10 mouse cellular contexts compared by ENCODE assay signal in genomic region chr10:25362235-25362634, GRCm38 (mm10). TPM values are rescaled to one million over a fixed set of nuclear protein-coding genes. Genes with fewer than 3 reads are reported as not detected.
A peak's percentile ranks its signal among the peaks of the same experiment; 100 is the strongest.
DNase-seq lines count a peak whose midpoint lies in the region; ATAC-seq and TF ChIP-seq lines count a peak whose summit lies in the region.
"Had no signal": no experiment of that assay in that cellular context is flagged by ENCODE, and none has a peak within 500 bp of the region (broad histone marks: within the 10 kb centered on the region; RNA-seq: fewer than 3 reads in every experiment).

No protein-coding gene starts in this region.

- H3K36me3 ChIP-seq in forebrain, embryonic 12.5 days (replicated peaks), result no peaks in the 10 kb centered on the region
- no peaks in the 10 kb centered on the region for H3K36me3 ChIP-seq in forebrain, embryonic 10.5 days (replicated peaks)
- no peaks in the 10 kb centered on the region for H3K36me3 ChIP-seq in kidney, embryonic 15.5 days
- H3K36me3 ChIP-seq in liver, embryonic 12.5 days, result no peaks in the 10 kb centered on the region

- H3K4me3 ChIP-seq in forebrain, embryonic 12.5 days (replicated peaks), result no peak overlapping the region
- no peak overlapping the region for H3K4me3 ChIP-seq in forebrain, embryonic 10.5 days
- H3K4me3 ChIP-seq in kidney, embryonic 15.5 days (replicated peaks), result peak overlapping the region; percentile 83
- peak overlapping the region; percentile 32; the same call in 1 of the 2 replicates for H3K4me3 ChIP-seq in cortical plate, adult 2 months (ENCODE audit: insufficient read depth, low read length)
- no peak overlapping the region for H3K4me3 ChIP-seq in liver, embryonic 12.5 days

- no peak for DNase-seq in forebrain, embryonic 10.5 days (ENCODE audit: extremely low spot score, low spot score)
- no peak for DNase-seq in kidney, postnatal 4 days
- no peak for DNase-seq in ovary, postnatal 36 days (ENCODE audit: low spot score)
- DNase-seq: adrenal gland, postnatal 36 days had no signal

- H3K9me3 ChIP-seq in forebrain, embryonic 12.5 days, result no peaks in the 10 kb centered on the region
- no peaks in the 10 kb centered on the region for H3K9me3 ChIP-seq in forebrain, embryonic 10.5 days
- no peaks in the 10 kb centered on the region for H3K9me3 ChIP-seq in kidney, embryonic 15.5 days (replicated peaks)
- H3K9me3 ChIP-seq in liver, embryonic 12.5 days (replicated peaks), result no peaks in the 10 kb centered on the region

- no peak overlapping the region for H3K27ac ChIP-seq in forebrain, embryonic 12.5 days
- no peak overlapping the region for H3K27ac ChIP-seq in forebrain, embryonic 10.5 days
- no peak overlapping the region for H3K27ac ChIP-seq in kidney, embryonic 15.5 days
- H3K27ac ChIP-seq in cortical plate, adult 2 months (ENCODE audit: insufficient read depth, low read length), result no peak overlapping the region
- no peak overlapping the region for H3K27ac ChIP-seq in liver, embryonic 12.5 days

- TF ChIP-seq POLR2A in cortical plate, adult 2 months (IDR thresholded peaks at IDR 0.05; ENCODE audit: extremely low read depth, insufficient read depth, low read length), result no peak

- no peak overlapping the region for H3K9ac ChIP-seq in forebrain, embryonic 12.5 days
- H3K9ac ChIP-seq in kidney, embryonic 15.5 days, result no peak overlapping the region
- H3K9ac ChIP-seq in liver, embryonic 12.5 days, result no peak overlapping the region

- H3K4me2 ChIP-seq in forebrain, embryonic 12.5 days, result peak overlapping the region; percentile 88; the same call in 1 of the 2 replicates
- peak overlapping the region; percentile 80 for H3K4me2 ChIP-seq in kidney, embryonic 15.5 days
- peak overlapping the region; percentile 17; the same call in 1 of the 2 replicates for H3K4me2 ChIP-seq in liver, embryonic 12.5 days

- ATAC-seq in forebrain, embryonic 12.5 days (ENCODE audit: low FRiP score), result no peak
- no peak for ATAC-seq in kidney, embryonic 15.5 days (replicated peaks; ENCODE audit: low FRiP score)
- no peak for ATAC-seq in liver, embryonic 12.5 days
- ATAC-seq in megakaryocyte-erythroid progenitor cell, adult 5-6 weeks (replicated peaks; ENCODE audit: low FRiP score, low TSS enrichment, poor library complexity, severe bottlenecking), result no peak
- ATAC-seq: Patski had no signal

- no peaks in the 10 kb centered on the region for H3K27me3 ChIP-seq in forebrain, embryonic 12.5 days
- H3K27me3 ChIP-seq in forebrain, embryonic 10.5 days (ENCODE audit: poor library complexity, severe bottlenecking), result peaks cover 12% of the 10 kb centered on the region; the same call in 1 of the 2 replicates
- no peaks in the 10 kb centered on the region for H3K27me3 ChIP-seq in kidney, embryonic 15.5 days
- no peaks in the 10 kb centered on the region; the same call in 1 of the 2 replicates for H3K27me3 ChIP-seq in liver, embryonic 12.5 days (replicated peaks)
- H3K27me3 ChIP-seq: Patski had no signal

- TF ChIP-seq CTCF in cortical plate, adult 2 months (IDR thresholded peaks at IDR 0.05; ENCODE audit: extremely low read depth, insufficient read depth, low read length), result no peak

- peaks cover 15% of the 10 kb centered on the region for H3K4me1 ChIP-seq in forebrain, embryonic 12.5 days
- peaks cover 33% of the 10 kb centered on the region for H3K4me1 ChIP-seq in forebrain, embryonic 10.5 days
- H3K4me1 ChIP-seq in kidney, embryonic 15.5 days, result peaks cover 23% of the 10 kb centered on the region; the same call in 1 of the 2 replicates
- peaks cover 1% of the 10 kb centered on the region; the same call in 1 of the 2 replicates for H3K4me1 ChIP-seq in cortical plate, adult 2 months (ENCODE audit: control insufficient read depth, insufficient read depth, low read length)
- H3K4me1 ChIP-seq in liver, embryonic 12.5 days, result peaks cover 48% of the 10 kb centered on the region

- 79% methylated on average over 6 of the region's 6 CpGs for WGBS in forebrain, embryonic 12.5 days
- WGBS in forebrain, embryonic 10.5 days, result 80% methylated on average over 6 of the region's 6 CpGs
- WGBS in kidney, embryonic 15.5 days, result 51% methylated on average over 6 of the region's 6 CpGs
- WGBS in liver, embryonic 12.5 days (ENCODE audit: insufficient replicate concordance), result 54% methylated on average over 6 of the region's 6 CpGs

RNA-seq across cellular contexts. Expression of gene Epb41l2, which starts 2.6 kb away (rescaled TPM):
- 39.2 and 42.7 TPM in 2 replicates for polyA plus RNA-seq in forebrain, embryonic 12.5 days (2016; fragmentation: Nextera tagmentation; extraction: Ambion mirVana)
- 42.7 and 43.0 TPM in 2 replicates for polyA plus RNA-seq in forebrain, embryonic 10.5 days (2016; fragmentation: Nextera tagmentation; extraction: Ambion mirVana)
- 66.5 and 67.7 TPM in 2 replicates for polyA plus RNA-seq in kidney, embryonic 15.5 days (2015; fragmentation: Nextera tagmentation; extraction: Ambion mirVana)
- polyA plus RNA-seq in cortical plate, adult 2 months (2012; rRNA removed), result 117 and 121 TPM in 2 replicates
- 16.2 and 19.0 TPM in 2 replicates for polyA plus RNA-seq in liver, embryonic 12.5 days (2016; fragmentation: Nextera tagmentation; extraction: Ambion mirVana)
- 12.8 and 20.1 TPM in 2 replicates for total RNA-seq in megakaryocyte-erythroid progenitor cell, adult 5-6 weeks (2014; fragmentation: Nextera tagmentation)
- 15.8 and 16.0 TPM in 2 replicates for total RNA-seq in megakaryocyte-erythroid progenitor cell, adult 5-6 weeks (2017)

RNA-seq across cellular contexts. Expression of gene Akap7, which starts 54.6 kb away (rescaled TPM):
- polyA plus RNA-seq in forebrain, embryonic 12.5 days (2016; fragmentation: Nextera tagmentation; extraction: Ambion mirVana), result 16.1 and 20.7 TPM in 2 replicates
- polyA plus RNA-seq in forebrain, embryonic 10.5 days (2016; fragmentation: Nextera tagmentation; extraction: Ambion mirVana), result 15.1 and 16.4 TPM in 2 replicates
- polyA plus RNA-seq in kidney, embryonic 15.5 days (2015; fragmentation: Nextera tagmentation; extraction: Ambion mirVana), result 20.6 and 26.7 TPM in 2 replicates
- polyA plus RNA-seq in cortical plate, adult 2 months (2012; rRNA removed), result 64.9 and 70.5 TPM in 2 replicates
- polyA plus RNA-seq in liver, embryonic 12.5 days (2016; fragmentation: Nextera tagmentation; extraction: Ambion mirVana), result 23.2 and 25.7 TPM in 2 replicates
- 7.4 and 21.6 TPM in 2 replicates for total RNA-seq in megakaryocyte-erythroid progenitor cell, adult 5-6 weeks (2014; fragmentation: Nextera tagmentation)
- total RNA-seq in megakaryocyte-erythroid progenitor cell, adult 5-6 weeks (2017), result 10.1 and 24.6 TPM in 2 replicates

Comparison
In these comparisons a context has a peak if more than half of its experiments do, and no peak if none do; other contexts are left out.
1. H3K4me2 ChIP-seq: peak in every context shown above with its lines; median percentile 88 in forebrain, embryonic 12.5 days; 80 in kidney, embryonic 15.5 days; 17 in liver, embryonic 12.5 days.
2. H3K4me3 ChIP-seq: peak in kidney, embryonic 15.5 days (single experiment) and cortical plate, adult 2 months (single experiment); none in forebrain, embryonic 12.5 days (single experiment), forebrain, embryonic 10.5 days (single experiment) and liver, embryonic 12.5 days (single experiment).